Mouse (Mus musculus) left cerebral cortex, postnatal 10 days (tissue): ENCODE data around the gene Btbd9. TPM values are rescaled to one million over a fixed set of nuclear protein-coding genes. Genes with fewer than 3 reads are reported as not detected.
"Not testable (repeated sequence)": the region's sequence is repeated elsewhere in the genome, so short reads cannot be mapped to it uniquely, and the experiment has no call there.

ENCODE experiments used
- DNase-seq, 2 experiments: peaks; one replicate each; pipeline ENCODE4 v3.0.0; 2021 to 2022; ENCODE audit warnings: low spot score in 2 of 2, mixed read lengths in 1 of 2; ENCODE audit errors: extremely low spot score in 1 of 2
- intact Hi-C: fragments of 180-260 bp; cut with DNase I; formaldehyde crosslinking; loops from one replicate; pipeline ENCODE4 v1.15.1; 2025
- total RNA-seq, 2 experiments: library from RNA; stranded (reverse); gene quantifications; 2 replicates each; pipeline ENCODE4 v1.2.3; 2021

The Btbd9 gene
- 10 to 100 TPM; 88.7 to 93.1 TPM for total RNA-seq

DNA sequence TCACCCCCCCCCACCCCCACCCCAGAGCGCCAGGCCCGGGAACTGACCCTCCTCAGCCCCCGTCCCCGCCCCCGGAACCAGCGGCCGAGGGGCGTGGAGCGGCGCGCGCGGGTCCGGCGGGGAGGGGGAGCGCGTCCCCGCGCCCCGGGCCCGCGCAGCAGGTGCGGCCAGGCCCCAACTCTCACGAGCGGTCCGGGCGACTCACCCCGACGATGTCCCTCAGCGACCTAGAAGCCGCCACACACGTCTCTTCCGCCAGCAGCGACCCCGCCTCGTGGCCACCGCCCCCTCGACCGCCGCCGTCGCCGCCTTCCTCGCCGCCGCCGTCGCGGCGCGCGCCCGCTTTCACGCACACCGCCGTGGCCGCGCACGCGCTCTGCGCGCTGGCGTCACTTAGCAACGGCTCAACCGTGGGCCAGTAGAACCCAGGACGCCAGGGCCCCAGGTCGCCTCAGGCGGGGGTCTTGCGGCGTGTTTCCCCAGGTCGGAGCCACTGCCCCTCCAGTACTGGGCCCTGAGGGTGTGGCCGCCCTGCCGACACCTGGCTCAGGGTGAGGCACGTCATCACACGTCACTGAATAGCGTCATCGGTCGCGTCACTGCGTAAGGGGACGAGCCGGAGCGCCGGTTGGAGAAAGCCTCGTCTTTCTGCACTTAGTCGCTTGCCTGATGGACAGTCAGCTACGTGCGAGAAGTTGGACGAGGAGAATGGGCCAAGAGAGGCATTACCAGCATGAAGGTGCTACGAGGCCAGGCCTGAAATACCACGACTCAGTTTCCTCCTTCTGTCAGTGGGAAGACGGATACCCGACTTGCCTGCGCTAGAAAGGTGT is at the start of gene Btbd9:
Gene Btbd9 (minus strand): TSS at position 548 of the 833 bp plus-strand sequence.
- peak; percentile 92 to 95 for DNase-seq
- intact Hi-C loops: no loop called here

DNA sequence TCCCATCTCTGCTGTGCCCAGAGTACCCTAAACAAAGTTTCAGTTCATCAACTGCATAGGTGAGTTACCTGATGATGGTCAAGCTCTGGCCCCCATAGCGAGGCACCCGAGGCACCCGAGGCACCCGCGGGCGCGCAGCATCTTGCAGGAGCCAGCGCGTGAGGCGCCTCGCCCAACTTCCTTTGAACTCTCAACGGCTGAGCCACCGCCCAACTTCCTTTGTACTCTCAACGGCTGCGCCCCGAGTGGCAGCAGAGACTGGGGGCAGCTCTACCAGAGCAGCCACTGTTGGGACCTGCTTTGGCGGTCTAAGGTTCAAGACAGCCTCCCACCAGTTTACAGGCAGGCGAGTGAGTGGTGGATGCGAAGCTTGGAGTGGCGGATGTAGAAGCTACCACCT is 47.8 kb upstream of the Btbd9 start, which contains the start of gene Dnah8:
Gene Dnah8 (plus strand): TSS at position 223 of the 400 bp plus-strand sequence.
- DNase-seq, intact Hi-C loops: not testable (repeated sequence)

DNA sequence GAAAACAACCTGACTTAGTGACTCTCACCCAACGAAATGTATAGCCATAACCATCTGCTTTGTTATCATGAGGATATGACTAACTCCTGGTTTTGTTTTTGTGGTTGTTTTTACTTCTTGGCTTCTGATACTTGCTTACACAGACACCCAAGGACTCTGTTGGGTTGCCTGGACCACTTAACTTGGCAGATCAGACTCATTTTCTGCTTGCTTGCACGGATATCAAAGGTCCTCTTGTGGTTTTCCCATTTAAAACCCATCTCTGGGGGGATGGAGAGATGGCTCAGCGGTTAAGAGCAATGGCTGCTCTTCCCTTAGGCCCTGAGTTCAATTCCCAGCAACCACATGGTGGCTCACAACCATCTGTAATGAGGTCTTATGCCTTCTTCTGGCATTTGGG is 46.9 kb upstream of the Btbd9 start:
- intact Hi-C loops: no loop called here
- no peak for DNase-seq

DNA sequence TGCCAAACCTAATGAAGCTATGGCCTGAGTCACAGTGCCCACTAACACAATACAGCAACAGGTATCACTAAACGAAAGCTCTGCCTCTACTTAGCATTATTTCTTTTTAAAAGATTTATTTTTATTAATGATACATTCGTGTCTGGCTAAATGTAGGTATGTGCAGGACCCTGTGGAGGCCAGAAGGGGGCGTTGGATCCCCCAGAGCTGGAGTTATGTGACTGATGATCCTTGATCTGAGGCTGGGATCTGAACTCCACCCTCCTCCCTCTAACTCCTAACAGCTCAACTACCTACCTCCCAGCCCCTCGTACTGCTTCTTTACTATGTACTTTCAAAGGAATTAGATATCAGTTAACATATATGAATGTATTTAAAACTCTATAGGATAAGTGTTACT is 45.2 kb upstream of the Btbd9 start:
- DNase-seq: no peak
- intact Hi-C loops: no loop called here

DNA sequence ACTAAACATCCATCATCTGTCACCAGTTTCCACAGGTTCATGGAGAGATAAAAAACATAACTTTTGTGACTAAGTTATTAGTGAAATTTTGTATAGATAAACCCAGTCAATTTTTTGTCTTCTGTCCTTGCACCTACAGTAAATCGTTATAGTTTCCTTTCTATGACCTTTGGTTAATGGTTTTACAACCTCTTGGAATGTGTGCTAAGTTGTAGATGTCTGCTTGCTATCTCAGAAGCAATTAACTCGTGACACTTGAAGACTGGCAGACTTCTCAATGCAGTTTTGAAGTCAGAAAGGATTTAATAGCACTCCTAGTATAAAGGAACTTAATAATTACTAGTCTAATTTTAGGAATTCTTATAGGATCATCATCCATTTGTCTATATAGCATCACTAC is 44.3 kb upstream of the Btbd9 start:
- DNase-seq: no peak
- intact Hi-C loops: no loop called here

DNA sequence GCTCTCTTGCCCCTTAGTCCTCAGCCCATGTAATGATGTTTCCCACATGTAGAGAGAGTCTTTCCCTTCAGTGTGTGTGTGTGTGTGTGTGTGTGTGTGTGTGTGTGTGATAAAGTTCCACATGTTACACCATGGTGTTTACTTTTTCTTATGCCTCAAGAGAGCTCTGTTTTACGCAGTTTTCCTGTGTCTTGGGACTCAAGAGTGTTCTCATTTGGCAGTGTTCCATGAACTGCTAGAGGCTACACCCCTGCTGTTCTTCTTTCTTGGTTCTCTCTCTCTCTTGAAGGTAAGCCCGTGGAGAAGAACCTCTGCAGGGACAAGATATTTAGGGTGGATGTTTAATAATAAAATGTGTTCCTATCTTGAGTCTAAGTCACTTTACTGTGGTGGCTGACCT is 42.9 kb upstream of the Btbd9 start:
- intact Hi-C loops: no loop called here
- no peak for DNase-seq

DNA sequence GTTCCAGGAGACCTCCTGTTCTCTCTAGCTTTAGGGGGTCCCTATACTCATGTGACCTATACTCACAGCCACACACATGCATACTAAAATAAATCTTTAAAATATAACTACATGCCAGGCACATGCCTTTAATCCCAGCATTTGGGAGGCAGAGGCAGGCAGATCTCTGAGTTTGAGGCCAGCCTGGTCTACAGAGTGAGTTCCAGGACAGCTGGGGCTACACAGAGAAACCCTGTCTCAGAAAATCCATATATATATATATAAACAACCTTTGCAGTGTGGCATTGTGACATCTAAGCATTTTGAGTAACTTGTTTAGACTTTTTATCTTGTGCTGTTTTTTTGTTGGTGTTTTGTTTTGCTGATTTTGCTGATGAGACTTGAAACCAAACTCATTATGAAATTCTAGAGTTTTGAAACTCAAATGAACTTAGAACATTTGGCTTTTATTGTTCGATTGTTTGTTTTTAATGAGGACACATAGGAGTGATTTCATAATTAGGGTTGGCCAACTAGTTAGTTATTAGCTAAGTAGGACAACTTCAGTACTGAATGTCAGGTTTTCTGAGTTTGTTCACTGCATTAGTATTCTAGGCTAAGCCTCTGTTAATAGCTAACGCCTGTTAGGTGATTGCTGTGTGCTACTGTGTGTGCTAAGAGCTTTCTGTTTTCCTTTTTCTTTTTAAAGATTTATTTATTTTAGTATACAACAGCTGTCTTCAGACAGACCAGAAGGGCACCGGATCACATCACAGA is 42.0 kb upstream of the Btbd9 start:
- no peak for DNase-seq
- intact Hi-C loops: no loop called here

DNA sequence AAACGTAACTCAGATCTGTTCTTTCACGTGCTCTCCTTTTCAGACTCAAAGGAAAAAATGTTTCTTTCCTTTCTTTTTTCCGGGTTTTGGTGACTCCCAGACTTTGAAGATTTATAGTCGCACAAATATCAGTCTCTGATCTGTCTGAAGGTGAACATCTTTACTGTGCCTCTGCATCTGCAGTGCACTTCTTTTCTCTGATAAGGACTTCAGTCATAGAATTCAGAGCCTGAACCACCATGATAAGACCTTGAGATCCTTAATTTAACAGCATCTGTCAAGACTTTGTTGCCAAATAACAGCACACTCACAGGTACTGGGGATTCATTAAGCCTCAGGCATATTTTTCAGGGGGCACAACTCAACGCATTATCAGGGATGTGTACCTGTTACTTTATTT is 39.9 kb upstream of the Btbd9 start:
- no peak for DNase-seq
- intact Hi-C loops: no loop called here

DNA sequence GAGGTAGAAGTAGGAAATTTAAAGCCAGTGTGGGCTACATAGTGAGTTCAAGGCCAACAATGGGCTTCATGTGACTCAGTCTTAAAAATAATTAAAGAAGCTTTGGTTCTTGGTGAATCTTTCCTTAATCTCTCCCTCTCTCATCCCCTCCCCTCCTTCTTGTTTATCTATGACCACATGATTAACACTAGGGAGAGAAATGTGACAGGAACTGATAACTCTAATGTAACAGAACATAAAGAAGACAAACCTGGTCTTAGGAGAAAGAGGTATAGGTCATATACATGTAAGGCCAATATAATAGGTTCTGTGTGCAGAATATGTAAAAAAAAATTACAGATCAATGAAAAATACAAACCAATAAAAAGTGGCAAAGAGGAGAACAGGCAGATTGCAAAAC is 37.1 kb upstream of the Btbd9 start:
- no peak for DNase-seq
- intact Hi-C loops: no loop called here

DNA sequence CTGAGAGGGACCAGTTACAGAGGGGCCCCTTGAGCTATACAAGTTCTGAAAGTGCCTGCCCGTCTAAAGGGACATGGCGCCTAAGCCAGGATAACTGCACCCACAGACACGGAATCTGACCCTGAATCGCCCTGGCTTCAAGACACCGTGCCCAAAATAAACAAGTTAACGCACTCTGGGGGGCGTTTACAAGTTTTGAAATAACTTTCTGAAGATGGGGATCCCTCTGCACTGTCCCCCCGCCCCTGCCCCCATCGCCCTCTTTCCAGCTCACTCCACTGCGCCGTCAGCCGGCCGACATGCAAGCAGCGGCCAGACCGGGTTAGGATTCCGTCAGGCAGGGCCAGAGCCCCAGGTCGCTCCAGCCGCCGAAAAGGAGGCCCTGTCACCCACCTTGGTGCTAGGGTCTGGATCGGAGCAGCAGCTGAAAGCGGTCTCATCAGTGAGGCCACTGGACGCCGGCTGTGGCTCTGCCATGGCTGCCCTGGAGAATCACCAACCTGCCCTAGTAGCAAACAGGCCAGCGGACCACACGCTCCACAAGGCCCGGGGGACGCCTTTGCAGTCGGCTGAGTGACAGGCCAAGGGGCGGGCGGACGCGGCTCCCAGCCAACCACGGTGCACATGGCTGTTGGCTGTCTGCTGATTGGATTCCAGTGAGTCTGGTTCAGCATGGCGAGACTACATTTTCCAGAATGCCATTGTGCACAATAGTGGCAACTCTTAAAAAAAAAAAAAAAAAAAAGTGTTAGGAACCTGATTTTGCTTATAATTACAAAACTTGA is 36.0 kb upstream of the Btbd9 start:
- intact Hi-C loops: no loop called here
- DNase-seq: peak; percentile 100

DNA sequence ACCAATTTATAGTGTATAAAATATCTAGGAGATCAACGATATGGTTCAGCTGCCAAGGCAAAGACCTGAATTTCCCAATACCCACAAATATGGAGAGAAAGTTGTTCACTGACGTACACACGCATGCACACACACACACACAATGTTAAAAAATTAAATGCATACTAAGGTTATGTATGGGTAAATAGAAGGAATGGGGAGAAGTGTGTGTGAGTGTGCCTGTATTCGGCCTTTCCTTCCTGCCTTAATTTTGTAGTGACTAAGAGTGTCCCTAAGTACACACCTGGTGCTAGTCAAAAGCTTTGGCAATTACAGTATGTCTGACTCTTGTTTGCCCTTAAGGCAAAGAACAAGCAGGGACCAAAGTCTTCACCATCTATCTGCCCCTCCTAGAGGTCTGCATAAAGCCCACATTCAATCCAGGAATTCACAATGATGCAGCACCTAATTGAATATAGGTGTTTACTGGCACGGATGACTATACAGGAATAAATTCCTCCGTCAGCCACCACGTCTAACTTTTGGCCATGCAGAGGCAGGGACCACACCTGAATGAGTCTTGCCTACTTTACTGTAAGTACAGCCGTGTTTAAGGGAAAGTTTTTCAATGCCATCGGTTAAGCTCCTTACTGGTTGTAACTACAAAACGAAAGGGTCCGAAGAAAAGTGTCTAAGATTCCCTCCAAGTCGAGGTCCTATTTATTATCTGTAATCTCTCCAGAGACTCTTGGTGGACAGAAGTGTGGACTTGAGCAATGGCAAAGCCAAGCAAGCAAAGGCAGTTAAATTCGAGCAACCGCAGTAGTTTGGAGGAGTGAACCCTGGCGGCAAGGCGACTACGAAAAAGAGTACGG is 35.2 kb upstream of the Btbd9 start:
- intact Hi-C loops: no loop called here
- no peak for DNase-seq

DNA sequence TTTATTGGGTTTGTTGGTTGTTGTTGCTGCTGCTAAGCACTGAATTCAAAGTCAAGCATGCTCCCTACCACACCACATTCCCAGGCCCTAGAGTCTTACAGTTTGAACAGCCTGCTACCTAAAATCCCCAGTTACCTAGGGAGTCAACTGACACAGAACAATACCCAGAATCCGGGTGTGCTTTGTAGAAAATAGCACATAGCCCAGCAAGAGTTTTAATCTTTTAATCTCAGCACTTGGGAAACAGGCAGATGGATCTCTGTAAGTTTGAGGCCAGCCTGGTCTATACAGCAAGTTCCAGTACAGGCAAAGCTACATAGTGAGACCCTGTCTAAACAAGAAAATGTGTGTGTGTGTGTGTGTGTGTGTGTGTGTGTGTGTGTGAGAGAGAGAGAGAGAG is 34.5 kb upstream of the Btbd9 start:
- intact Hi-C loops: no loop called here
- no peak for DNase-seq

DNA sequence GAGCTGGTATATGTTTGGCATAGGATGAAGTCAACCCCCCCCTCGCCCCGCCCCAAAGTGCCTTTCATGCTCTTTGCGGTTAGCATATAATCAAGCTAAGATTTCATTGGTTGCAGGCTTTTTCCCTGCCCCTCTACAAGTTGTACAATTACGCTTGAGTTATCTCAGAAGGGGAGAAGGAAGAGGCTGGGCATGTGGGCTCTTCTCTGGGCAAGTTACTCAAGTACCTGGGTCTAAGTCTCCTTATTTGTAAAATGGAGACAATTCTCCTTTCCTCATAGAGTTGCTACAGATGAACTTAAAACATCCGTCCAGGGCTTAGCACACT is 33.7 kb upstream of the Btbd9 start:
- DNase-seq: no peak
- intact Hi-C loops: no loop called here

DNA sequence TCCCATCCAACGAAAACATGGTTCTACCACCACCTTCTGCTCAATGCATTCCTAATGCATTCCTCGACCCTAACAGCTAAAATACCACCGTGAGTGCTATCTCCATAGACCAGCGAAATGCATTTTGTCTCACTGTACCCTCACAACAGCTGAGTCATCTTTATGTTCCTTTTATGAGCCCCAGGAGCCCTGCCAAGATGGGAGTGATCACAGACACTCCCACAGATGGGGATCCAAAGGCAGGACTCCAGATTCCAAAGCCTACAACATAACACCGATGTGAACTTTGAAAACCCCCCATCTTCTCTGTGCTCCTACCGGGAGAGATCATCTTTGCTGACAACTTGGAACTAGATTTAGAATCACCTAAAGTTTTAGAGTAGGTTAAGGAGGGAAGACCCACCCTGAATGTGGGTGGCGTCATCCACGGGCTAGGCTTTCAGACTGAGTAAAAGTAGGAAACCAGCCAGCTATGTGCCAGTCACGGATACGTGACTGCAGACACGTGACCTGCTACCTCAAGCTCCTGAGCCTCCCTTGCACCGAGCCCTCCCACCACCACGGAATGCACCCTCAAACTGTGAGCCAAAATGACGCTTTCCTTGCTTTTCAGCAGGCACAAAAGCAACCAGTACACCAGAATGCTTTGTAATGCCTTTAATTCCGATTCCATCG is 33.2 kb upstream of the Btbd9 start:
- intact Hi-C loops: no loop called here
- no peak for DNase-seq

DNA sequence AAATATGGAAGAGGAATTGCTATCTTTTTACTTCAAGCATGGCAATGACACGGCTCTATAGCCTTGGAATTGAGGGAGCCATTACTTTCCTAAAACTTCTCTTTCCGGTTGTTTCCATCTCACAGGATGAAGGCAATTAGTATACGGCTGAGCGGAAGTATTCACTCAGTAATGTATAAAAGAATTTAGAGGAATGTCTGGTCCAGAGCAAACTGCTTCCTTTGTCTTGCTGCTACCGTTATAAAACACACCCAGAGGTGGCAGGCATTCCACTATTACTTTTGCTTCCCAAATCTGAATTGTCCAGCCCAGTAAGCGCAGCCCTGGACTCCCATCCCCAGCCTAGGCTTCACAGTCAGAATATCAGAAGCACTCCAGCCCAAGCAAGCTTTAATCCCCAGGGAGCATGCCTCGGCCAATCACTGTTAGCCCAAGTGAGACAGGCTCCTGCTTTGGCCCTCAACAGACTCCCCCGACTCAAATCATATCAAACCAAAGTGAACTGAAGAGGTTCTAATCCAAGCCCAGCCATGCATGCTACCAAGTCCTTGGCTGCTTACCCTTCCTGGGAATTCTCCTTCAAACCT is 31.7 kb upstream of the Btbd9 start:
- intact Hi-C loops: no loop called here
- DNase-seq: no peak

DNA sequence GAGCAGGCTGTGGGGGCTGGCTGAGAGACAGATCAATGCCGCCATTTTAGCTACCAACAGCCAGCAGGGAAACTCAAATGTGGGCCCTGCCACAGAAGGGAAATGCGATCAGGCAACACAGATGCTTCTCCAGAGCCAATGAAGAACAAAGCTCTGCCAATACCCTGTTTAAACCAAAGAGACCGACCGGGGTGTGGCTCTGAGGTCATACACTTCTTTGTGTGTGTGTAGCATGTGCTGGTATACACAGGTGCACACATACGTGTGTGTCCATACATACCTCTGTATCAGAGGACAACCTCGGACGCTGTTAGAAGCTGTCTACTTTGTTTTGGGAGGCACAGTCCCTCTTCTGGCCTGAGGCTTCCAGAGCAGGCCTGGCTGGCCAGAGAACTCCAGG is 31.0 kb upstream of the Btbd9 start:
- DNase-seq: no peak
- intact Hi-C loops: no loop called here

DNA sequence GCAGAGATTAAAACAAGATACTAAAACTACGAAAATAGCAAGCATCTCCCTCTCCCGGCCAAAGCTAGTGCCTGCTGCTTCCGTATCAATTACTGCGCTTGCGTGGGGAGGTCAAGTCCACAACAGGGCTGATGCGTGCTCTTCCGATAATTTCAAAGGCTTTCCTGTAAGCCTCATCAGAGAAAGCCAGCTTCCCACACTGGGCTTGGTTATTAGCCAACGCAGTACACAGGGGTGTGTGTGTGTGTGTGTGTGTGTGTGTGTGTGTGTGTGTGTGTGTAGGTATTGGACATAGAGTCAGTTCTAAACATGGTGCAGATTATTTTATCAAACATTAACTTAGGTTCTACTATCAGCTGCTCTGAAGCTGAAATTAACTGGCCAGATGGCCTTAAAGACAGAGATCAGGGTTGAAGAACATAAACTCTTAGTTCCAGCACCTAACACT is 30.4 kb upstream of the Btbd9 start:
- no peak for DNase-seq
- intact Hi-C loops: no loop called here

DNA sequence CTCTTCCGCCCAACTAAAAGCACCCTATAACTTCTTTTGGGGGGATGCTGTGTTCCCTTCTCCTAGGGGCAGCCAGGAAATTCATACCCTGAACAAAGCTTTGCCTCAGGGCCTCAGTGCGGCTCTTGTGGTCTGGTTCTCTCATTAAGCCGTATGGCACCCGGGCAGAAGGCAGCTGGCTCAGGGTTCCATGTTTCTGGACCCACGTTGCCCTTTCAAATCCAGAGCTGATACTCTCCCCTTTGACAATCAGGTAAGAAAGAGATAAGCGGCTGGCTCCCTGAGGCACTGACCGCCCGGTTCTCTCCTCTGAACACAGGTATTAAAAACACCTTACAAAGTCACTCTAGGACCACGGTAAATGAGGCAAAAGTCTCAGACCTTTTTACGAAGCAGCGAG is 29.9 kb upstream of the Btbd9 start:
- intact Hi-C loops: no loop called here
- no peak for DNase-seq
